Mouse (Mus musculus): Measurements from ENCODE around the gene Timeless.

DNA sequence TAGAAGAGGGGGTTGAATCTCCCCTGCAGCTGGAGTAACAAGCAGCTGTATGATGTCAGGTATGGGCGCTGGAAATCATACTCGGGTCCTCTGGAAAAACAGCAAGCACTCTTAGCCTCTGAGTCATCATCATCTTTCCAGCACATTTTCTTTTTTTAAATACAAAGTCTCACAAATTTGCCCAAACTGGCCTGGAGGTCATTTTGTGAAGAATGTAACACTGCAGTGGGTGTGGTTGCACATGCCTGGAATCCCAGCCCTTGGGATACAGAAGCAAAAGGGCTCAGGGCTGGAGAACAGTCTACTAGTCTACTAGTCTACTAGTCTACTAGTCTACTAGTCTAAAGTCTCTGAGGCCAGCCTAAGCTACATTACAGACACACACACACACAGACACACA, 47.6 kb upstream of the Timeless start:
- no peak for TF ChIP-seq CTCF (IDR thresholded peaks at IDR 0.05; ENCODE audit: borderline replicate concordance, insufficient read depth, low read depth, low read length)
- TF ChIP-seq POLR2A (IDR thresholded peaks at IDR 0.05; ENCODE audit: borderline replicate concordance, insufficient read depth, low read length), result no peak

Measured in cerebellum, adult 2 months (tissue).